8 mouse cellular contexts compared by ENCODE assay signal in genomic region chr6:124808358-124809012, GRCm38 (mm10). TPM values are rescaled to one million over a fixed set of nuclear protein-coding genes. Genes with fewer than 3 reads are reported as not detected.
DNase-seq lines count a peak whose midpoint lies in the region; ATAC-seq and TF ChIP-seq lines count a peak whose summit lies in the region.

Gene Spsb2 (plus strand): TSS chr6:124808661.

- peak within 1 kb of the TSS; percentile 62 for H3K9ac ChIP-seq in CH12.LX (ENCODE audit: insufficient read depth, low read depth)
- H3K9ac ChIP-seq in heart, embryonic 14.5 days (ENCODE audit: low read length): peak within 1 kb of the TSS; percentile 91

- H3K9me3 ChIP-seq in CH12.LX (replicated peaks; ENCODE audit: low read length): peaks cover 2% of the 10 kb centered on the region
- no peaks in the 10 kb centered on the region for H3K9me3 ChIP-seq in heart, embryonic 14.5 days (ENCODE audit: control insufficient read depth, low read length)

- H3K4me3 ChIP-seq in CH12.LX (replicated peaks in 1 of 3; ENCODE audit: low read depth in 2 of 3, low read length in 2 of 3, poor library complexity in 1 of 3): peak within 1 kb of the TSS in 2 of 3 experiments; percentile 30 to 66
- H3K4me3 ChIP-seq in embryonic fibroblast, embryonic 13.5 days (ENCODE audit: insufficient read depth, low read length): peak within 1 kb of the TSS; percentile 76
- peak within 1 kb of the TSS; percentile 68 to 76 for H3K4me3 ChIP-seq in heart, embryonic 14.5 days (ENCODE audit: control insufficient read depth in 1 of 2, insufficient read depth in 1 of 2, low read depth in 1 of 2, low read length in 2 of 2)

- peaks cover 19% of the 10 kb centered on the region for H3K79me2 ChIP-seq in CH12.LX (replicated peaks; ENCODE audit: control insufficient read depth, extremely low read depth, insufficient read depth, poor library complexity, severe bottlenecking)

- TF ChIP-seq CTCF in CH12.LX (conservative IDR thresholded peaks at IDR 0.05 in 1 of 2, IDR thresholded peaks at IDR 0.05 in 1 of 2; ENCODE audit: low read depth in 2 of 2, low read length in 2 of 2): no peak
- TF ChIP-seq CTCF in embryonic fibroblast, embryonic 13.5 days (IDR thresholded peaks at IDR 0.05; ENCODE audit: borderline replicate concordance, insufficient read depth, low read length): no peak

- peak within 1 kb of the TSS; percentile 26 for H3K4me2 ChIP-seq in CH12.LX (ENCODE audit: insufficient read depth, low read depth, poor library complexity, severe bottlenecking)
- H3K4me2 ChIP-seq in heart, embryonic 14.5 days (ENCODE audit: low read length): peak within 1 kb of the TSS; percentile 98

- TF ChIP-seq POLR2A in CH12.LX (IDR thresholded peaks at IDR 0.05; ENCODE audit: low read depth, low read length): no peak; the same call in 1 of the 2 replicates
- peak; percentile 63 for TF ChIP-seq POLR2A in embryonic fibroblast, embryonic 13.5 days (IDR thresholded peaks at IDR 0.05; ENCODE audit: low read depth, low read length)

- TF ChIP-seq EP300 in CH12.LX (IDR thresholded peaks at IDR 0.05; ENCODE audit: low read length): no peak

- dilution Hi-C loops in CH12.LX (cut with MboI; ENCODE audit: extremely low pct_ligation_motif_present, extremely low pct_unique_long_range_greater_than_20kb, low sequenced_read_pairs): no loop called here

- peaks cover 0 to 46% of the 10 kb centered on the region in 2 experiments; a peak in 2 of 4 replicates for H3K4me1 ChIP-seq in CH12.LX (ENCODE audit: control insufficient read depth in 1 of 2, insufficient read depth in 2 of 2)
- peaks cover 8% of the 10 kb centered on the region for H3K4me1 ChIP-seq in embryonic fibroblast, embryonic 13.5 days (ENCODE audit: control insufficient read depth, insufficient read depth, low read length)
- H3K4me1 ChIP-seq in heart, embryonic 14.5 days (ENCODE audit: control insufficient read depth in 2 of 2, insufficient read depth in 2 of 2, low read length in 2 of 2): peaks cover 21 to 53% of the 10 kb centered on the region in 2 experiments

- WGBS in heart, embryonic 14.5 days: 3% methylated on average over 29 of the region's 29 CpGs

- H3K36me3 ChIP-seq in CH12.LX (replicated peaks in 1 of 2; ENCODE audit: control insufficient read depth in 1 of 2, insufficient read depth in 1 of 2, low read length in 1 of 2): peaks cover 23 to 52% of the 10 kb centered on the region in 2 experiments
- H3K36me3 ChIP-seq in heart, embryonic 14.5 days (ENCODE audit: control insufficient read depth, insufficient read depth, low read length): peaks cover 29% of the 10 kb centered on the region

- ATAC-seq in heart, embryonic 14.5 days (ENCODE audit: insufficient number of reproducible peaks, insufficient read depth, low FRiP score, low read depth): peak; percentile 55

- DNase-seq in CH12.LX (ENCODE audit: extremely low read depth): no peak
- peak; percentile 87 for DNase-seq in adrenal gland, postnatal 14 days
- DNase-seq in kidney, postnatal 10 days: peak; percentile 90
- DNase-seq in lung, postnatal 10 days: peak; percentile 87
- peak; percentile 62 for DNase-seq in ovary, postnatal 10 days (ENCODE audit: low spot score)
- peak; percentile 72 to 80 for DNase-seq in urinary bladder, postnatal 36 days (ENCODE audit: low spot score in 2 of 2)

- no peaks in the 10 kb centered on the region for H3K27me3 ChIP-seq in CH12.LX (replicated peaks)
- H3K27me3 ChIP-seq in heart, embryonic 14.5 days (ENCODE audit: control insufficient read depth, insufficient read depth, low read length): no peaks in the 10 kb centered on the region

- no peak for TF ChIP-seq RAD21 in CH12.LX (IDR thresholded peaks at IDR 0.05; ENCODE audit: low read depth, low read length)

- in situ Hi-C loops in CH12.LX (cut with MboI; ENCODE audit: low pct_ligation_motif_present, low pct_unique_long_range_greater_than_20kb, low sequenced_read_pairs): no loop called here

- H3K27ac ChIP-seq in CH12.LX (ENCODE audit: insufficient read depth, low read depth): peak within 1 kb of the TSS; percentile 47
- peak within 1 kb of the TSS; percentile 94 for H3K27ac ChIP-seq in embryonic fibroblast, embryonic 13.5 days (ENCODE audit: insufficient read depth, low read length)
- peak within 1 kb of the TSS; percentile 92 to 96 for H3K27ac ChIP-seq in heart, embryonic 14.5 days (replicated peaks in 1 of 2; ENCODE audit: control insufficient read depth in 1 of 2, insufficient read depth in 1 of 2, low read depth in 2 of 2, low read length in 2 of 2)

TF ChIP-seq in CH12.LX, 34 proteins besides CTCF, POLR2A, EP300 and RAD21:
- no peak for TF ChIP-seq NELFE (IDR thresholded peaks at IDR 0.05; ENCODE audit: low read depth, low read length)
- TF ChIP-seq NRF1 (IDR thresholded peaks at IDR 0.05; ENCODE audit: low read depth, low read length): no peak
- peak; percentile 48 for TF ChIP-seq ELF1 (IDR thresholded peaks at IDR 0.05; ENCODE audit: low read depth, low read length)
- TF ChIP-seq TCF12 (IDR thresholded peaks at IDR 0.05; ENCODE audit: low read depth, low read length): 0 out of 2 replicates have a peak, but pooled peaks have one; percentile 11
TF ChIP-seq in CH12.LX: peak in this region for 2.

RNA-seq across cellular contexts. Expression of gene Spsb2, which starts in this region (rescaled TPM):
- total RNA-seq in CH12.LX (2012; rRNA removed): 2.1 and 2.4 TPM in 2 replicates
- not detected in 2 replicates for total RNA-seq in CH12.LX (2014; rRNA removed)
- 3.3 and 3.4 TPM in 2 replicates for polyA plus RNA-seq in CH12.LX (2012; ENCODE audit: insufficient read length, low read depth)
- 13.0 and 14.6 TPM in 2 replicates for total RNA-seq in adrenal gland, postnatal 14 days (2021)
- polyA plus RNA-seq in embryonic fibroblast, embryonic 13.5 days (2011; ENCODE audit: insufficient read length, low read depth, missing spikeins): 9.1 and 11.7 TPM in 2 replicates
- 4.0 and 5.7 TPM in 2 replicates for polyA plus RNA-seq in heart, embryonic 14.5 days (2014; fragmentation: Nextera tagmentation; extraction: Ambion mirVana)
